Mouse (Mus musculus) megakaryocyte, adult 5-6 weeks (primary cell): Measurements from ENCODE around the gene Casp6. TPM values are rescaled to one million over a fixed set of nuclear protein-coding genes. Genes with fewer than 3 reads are reported as not detected.
A peak's percentile ranks its signal among the peaks of the same experiment; 100 is the strongest.

Experiments
- ATAC-seq: 2 replicates; pipeline ENCODE4 v1.8.0; 2016; ENCODE audit warnings: mild to moderate bottlenecking, inconsistent platforms; ENCODE audit not compliant: poor library complexity, severe bottlenecking
- total RNA-seq, 2 experiments: library from RNA; stranded (forward) in 1 of 2; stranded (reverse) in 1 of 2; fragments of 153-499, 151-499 nt in 1 of 2; fragments of 221-1000, 200-1000 nt in 1 of 2; gene quantifications; 2 replicates each; pipeline versions ENCODE4 v1.2.3 to v1.2.4; 2015 to 2017

Casp6 gene
- total RNA-seq, 2 experiments from 2014 or later, result 17.1 to 32.3 TPM

GRCm38 (mm10) chr3:129917424-129917823 is 16.2 kb downstream of the Casp6 start:
- ATAC-seq, result no peak

DNA sequence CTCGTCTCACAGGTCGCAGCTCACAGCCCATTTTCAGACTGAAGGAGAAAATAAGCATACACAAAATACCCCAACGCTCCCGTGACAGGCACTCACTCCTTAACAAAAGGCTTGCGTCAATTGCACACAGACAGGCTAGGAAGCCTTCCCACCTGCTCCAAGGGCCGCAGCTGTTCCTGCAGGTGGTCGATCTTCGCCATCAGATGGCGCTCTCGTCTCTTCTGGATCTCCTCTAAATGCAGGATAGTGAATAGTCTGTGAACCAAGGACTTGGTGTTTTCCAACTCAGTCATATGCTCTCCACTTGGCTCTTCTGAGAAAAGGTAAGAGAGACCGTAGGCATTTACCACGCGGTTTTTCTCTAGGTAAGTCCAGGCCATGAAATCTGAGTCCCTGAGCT is 17.2 kb downstream of the Casp6 start:
- peak; percentile 71 for ATAC-seq

GRCm38 (mm10) chr3:129923581-129923980 is 22.4 kb downstream of the Casp6 start:
- no peak for ATAC-seq

DNA sequence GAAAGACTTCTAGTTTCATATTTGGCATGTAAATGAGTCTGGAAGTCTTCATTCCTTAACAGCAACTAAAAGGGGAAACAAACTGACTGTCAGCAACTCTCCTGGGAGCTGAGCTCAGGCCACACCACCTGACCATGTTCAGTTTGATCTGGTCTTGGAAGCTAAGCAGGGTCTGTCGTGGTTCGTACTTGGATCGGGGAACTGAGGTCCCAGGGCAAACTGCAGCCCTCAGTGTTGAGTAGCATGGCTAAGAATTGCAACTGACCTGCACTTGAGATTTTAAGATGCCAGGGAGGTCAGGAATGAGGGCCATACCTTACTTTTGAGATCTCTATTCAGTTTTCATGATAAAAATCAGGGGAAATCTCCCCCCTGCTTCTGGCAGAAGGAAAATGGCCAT is 24.6 kb downstream of the Casp6 start:
- ATAC-seq, result no peak

DNA sequence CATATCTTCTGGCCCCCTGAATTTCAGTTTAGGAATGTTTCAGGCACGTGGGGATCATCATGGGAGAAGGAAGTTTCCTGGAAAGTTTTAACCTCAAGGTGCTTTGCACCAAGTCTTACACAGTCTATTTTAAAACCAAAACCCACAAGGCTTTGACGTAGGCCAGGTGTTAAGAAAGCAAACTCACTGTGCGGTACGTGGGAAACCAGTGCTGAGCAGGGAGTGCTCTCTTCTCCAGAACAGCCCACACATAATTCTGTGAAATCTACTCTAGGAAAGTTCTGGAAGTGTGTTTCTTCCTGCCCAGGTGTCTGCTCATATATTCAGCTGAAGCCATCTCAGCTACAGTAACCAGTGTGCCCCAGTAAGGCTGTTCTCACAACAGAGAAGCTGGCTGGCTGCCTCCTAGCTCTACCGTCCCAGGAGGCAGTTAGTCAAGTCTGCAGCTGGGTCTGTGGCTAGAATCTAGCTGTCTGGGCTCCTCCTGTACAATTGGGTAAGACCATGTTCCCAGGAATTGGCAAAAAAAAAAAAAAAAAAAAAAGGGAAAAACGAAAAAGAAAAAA is 29.1 kb downstream of the Casp6 start:
- no peak for ATAC-seq

DNA sequence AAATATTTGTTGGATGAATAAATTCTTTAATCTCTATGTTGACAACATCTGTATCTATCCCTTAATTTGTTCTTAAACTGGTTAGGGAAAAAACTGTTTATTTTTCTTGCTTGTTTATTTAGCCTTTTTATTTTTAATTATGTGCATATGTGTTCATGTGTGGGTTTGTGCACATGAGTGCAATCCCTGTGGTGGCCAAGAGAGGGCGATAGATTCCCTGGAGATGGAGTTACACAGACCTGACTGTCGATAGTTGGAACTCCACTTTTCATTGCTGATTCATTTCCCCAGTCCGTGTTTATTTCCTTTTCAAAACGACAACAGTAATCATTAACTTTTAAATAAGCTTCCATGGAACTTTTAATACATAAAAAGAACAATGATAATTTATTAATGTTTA is 31.2 kb downstream of the Casp6 start:
- peak; percentile 44; the same call in 1 of the 2 replicates for ATAC-seq

GRCm38 (mm10) chr3:129936561-129936960 is 35.3 kb downstream of the Casp6 start:
- peak; percentile 88 for ATAC-seq

DNA sequence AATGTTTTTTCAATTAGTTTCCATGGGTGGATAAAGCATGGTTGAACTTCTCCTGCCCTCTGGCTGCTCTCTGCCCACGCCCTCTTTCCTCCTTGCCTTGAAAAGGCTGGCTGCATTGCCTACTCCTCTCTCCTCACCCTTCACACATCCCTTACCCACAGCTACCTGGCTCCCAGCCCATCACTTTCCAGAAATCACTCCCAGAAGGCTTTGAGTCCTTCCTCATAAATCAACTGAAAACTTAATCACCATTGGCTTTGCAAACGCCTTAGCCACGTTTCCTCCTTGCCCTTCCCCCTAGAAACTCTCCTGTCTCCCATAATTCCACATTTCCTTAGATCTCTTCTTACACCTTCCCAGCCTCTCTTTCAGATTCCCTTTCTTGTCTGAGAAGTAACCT is 36.6 kb downstream of the Casp6 start:
- ATAC-seq, result no peak

- no peak for ATAC-seq
These were observed 37.8 kb downstream of the Casp6 start for GRCm38 (mm10) chr3:129939058-129939457.

DNA sequence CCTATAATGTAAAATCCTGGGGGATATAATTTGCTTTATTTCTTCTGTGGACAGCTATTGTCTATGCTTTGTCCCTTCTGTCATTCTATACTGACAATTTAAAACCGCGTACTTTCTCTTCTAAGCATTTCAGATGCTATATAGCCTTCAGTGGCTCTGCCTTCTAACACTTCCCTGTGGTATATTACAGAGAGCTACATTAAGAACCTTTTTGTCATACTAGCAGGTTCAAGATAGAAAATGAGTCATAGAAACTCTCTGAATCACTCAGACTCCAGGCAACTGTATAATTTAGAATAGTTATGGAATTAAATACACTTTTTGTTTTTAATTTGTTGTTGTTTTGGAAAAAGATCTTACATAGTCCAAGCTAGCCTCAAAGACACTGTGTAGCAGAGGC is 39.6 kb downstream of the Casp6 start:
- ATAC-seq, result no peak

DNA sequence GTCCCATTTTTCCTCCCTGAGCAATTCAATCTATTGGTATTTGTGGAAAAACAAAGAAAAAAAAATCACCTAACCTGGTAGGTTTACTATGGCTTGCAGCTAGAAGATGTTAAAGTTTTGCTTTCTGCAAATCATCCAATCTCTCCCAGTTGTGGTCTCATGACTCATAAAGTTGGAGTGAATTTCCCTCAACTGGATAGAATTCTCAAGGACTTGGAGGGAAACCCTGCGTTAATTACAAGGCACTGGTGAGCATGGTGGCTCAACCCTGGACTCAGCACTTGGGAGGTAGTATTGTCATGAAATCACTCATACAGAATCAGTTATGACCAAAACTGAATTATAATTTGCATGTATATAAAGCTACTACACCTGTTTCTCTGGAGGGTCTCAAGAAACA is 40.1 kb downstream of the Casp6 start:
- no peak for ATAC-seq

DNA sequence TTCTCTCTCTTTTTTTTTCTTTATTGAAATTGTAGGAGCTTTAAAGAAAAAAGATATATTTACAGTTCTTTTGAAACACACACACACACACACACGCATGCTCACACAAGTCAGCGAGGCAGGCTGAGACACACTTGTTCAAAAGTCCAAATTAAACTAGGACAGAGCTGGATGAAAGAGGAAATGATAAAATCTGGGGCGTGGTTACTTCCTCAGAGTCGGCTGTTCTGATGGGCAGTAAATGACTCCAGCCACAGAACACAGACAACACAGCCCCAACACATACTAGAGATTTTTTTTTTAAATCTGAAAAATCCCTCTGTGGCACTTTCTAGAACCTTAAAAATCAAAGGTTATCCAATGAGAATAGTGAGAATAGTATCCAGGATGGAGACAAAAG is 42.6 kb downstream of the Casp6 start:
- peak; percentile 67 for ATAC-seq

DNA sequence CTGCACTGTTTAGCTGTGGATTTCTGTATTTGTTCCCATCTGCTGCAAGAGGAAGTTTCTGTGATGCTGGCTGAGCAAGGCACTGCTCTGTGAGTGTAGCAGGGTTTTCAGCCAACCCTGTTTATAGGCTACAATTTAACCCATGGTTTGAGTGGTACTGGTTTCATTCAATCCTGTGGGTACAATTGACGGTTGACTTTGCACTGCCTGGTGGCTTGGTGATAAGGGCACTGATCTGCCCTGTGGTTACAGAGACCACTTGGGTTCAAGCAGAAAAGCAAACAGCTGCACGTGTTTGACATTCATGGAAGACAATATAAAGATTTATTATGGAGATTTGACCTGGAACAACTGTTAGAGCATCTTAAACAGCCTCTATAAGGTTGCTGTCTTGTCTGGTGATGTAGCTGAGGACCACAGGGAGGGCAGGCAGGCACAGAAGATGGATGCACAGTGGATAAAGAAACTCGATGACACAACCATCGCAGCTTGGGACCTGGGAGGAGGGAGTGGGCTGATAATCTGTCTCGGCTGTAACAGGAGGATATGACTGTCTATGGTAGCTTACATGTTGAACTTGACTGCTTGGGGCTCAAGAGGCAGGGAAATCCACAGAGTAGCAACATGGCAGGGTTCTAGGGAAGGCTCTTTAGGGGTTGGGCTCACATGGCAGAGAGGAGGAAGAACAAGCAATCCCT is 45.1 kb downstream of the Casp6 start:
- ATAC-seq, result no peak

DNA sequence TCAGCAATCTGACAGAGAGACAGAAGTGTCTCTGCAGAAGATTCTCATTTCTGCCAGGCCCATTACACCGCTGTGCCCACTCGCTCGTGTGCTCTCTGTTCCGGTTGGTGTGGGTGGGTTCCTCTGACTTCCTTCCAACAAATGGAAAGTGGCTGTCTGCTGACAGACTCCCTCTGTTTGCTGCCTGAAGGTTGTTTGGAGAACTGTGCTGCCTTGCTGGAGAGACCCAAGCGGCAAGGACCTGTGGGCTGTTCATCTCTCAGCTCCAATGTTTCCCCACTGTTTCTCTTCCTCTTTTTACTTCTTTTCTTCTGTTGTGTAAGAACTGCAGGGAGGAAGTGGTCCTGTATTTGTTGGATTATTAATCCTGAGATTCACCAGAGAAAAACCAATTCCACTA is 47.1 kb downstream of the Casp6 start:
- ATAC-seq, result peak; percentile 76

GRCm38 (mm10) chr3:129949158-129949773 is 48.0 kb downstream of the Casp6 start:
- peak; percentile 66 for ATAC-seq

DNA sequence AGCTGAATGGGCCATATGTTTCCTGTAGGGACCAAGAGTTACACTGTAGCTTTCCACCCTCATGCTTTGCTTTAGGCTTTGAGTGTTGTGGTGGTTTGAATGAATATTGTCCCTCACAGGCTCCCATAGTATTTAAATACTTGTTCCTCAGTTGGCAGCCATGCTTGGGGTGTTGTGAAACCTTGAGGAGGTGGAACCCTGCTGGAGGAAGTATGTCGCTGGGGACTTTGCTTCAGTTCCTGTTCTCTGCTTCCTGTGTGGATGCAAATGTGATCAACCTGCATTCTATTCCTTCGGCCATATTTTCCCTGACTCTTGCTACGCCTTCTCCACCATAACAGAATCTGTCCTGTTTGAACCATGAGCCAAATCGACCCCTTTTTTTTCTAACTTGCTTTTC is 52.1 kb downstream of the Casp6 start:
- peak; percentile 33; the same call in 1 of the 2 replicates for ATAC-seq

GRCm38 (mm10) chr3:129962533-129962932 is 61.3 kb downstream of the Casp6 start:
- no peak for ATAC-seq

Other genes with a start within 250 kb of the Casp6 start
- gene Egf, start 146.1 kb upstream of the Casp6 start, total RNA-seq (2015), result 0.47 and 1.2 TPM in 2 replicates
- 0.16 and 0.95 TPM in 2 replicates for gene Egf, start 146.1 kb upstream of the Casp6 start, total RNA-seq (2017)
- 0.09 TPM in 1 of 2 replicates, not detected in the other for gene Lrit3, start 97.4 kb upstream of the Casp6 start, total RNA-seq (2015)
- not detected in 2 replicates for gene Lrit3, start 97.4 kb upstream of the Casp6 start, total RNA-seq (2017)
- gene Rrh, start 78.8 kb upstream of the Casp6 start, total RNA-seq (2015), result not detected in 2 replicates
- 0.37 TPM in 1 of 2 replicates, not detected in the other for gene Rrh, start 78.8 kb upstream of the Casp6 start, total RNA-seq (2017)
- 8.8 and 14.9 TPM in 2 replicates for gene Gar1, start 70.0 kb upstream of the Casp6 start, total RNA-seq (2015)
- gene Gar1, start 70.0 kb upstream of the Casp6 start, total RNA-seq (2017), result 5.4 and 11.6 TPM in 2 replicates
- gene Cfi, start 65.5 kb upstream of the Casp6 start, total RNA-seq (2015), result not detected in 2 replicates
- gene Cfi, start 65.5 kb upstream of the Casp6 start, total RNA-seq (2017), result not detected in 2 replicates
- gene Pla2g12a, start 22.8 kb upstream of the Casp6 start, total RNA-seq (2015), result 4.3 and 6.0 TPM in 2 replicates
- 6.1 and 7.2 TPM in 2 replicates for gene Pla2g12a, start 22.8 kb upstream of the Casp6 start, total RNA-seq (2017)
- gene Mcub, start 68.8 kb downstream of the Casp6 start, total RNA-seq (2015), result 102 and 117 TPM in 2 replicates
- gene Mcub, start 68.8 kb downstream of the Casp6 start, total RNA-seq (2017), result 155 and 162 TPM in 2 replicates
- 53.7 and 80.6 TPM in 2 replicates for gene Sec24b, start 160.1 kb downstream of the Casp6 start, total RNA-seq (2015)
- 53.4 and 63.0 TPM in 2 replicates for gene Sec24b, start 160.1 kb downstream of the Casp6 start, total RNA-seq (2017)
- not detected in 2 replicates for gene Col25a1, start 230.1 kb downstream of the Casp6 start, total RNA-seq (2015)
- 0.15 TPM in 1 of 2 replicates, not detected in the other for gene Col25a1, start 230.1 kb downstream of the Casp6 start, total RNA-seq (2017)